Mouse (Mus musculus) heart, postnatal 0 days (tissue): Measurements from ENCODE around the gene Rab3gap2.

Source experiments
- CTCF ChIP-seq: IDR thresholded peaks from 2 replicates; pipeline ENCODE4 v1.5.1; 2016; ENCODE audit warnings: antibody characterized with exemption, control low read depth, low read depth
- EP300 ChIP-seq: IDR thresholded peaks from 2 replicates; pipeline ENCODE4 v1.6.1; 2016; ENCODE audit warnings: antibody characterized with exemption, low read depth

- no peak for TF ChIP-seq CTCF
- no peak for TF ChIP-seq EP300
These were observed 103.7 kb downstream of the Rab3gap2 start for GRCm38 (mm10) chr1:185307645-185308044.
